Mouse (Mus musculus) neural tube, embryonic 11.5 days (tissue): Measurements from ENCODE around the gene Maml2. TPM values are rescaled to one million over a fixed set of nuclear protein-coding genes. Genes with fewer than 3 reads are reported as not detected.

Source experiments
- ATAC-seq: fragments of 200-750 bp; cut with Nextera tagmentation; 2 replicates; pipeline ENCODE4 v1.8.0; 2017; ENCODE audit warnings: moderate number of reproducible peaks, mild to moderate bottlenecking, moderate TSS enrichment, moderate library complexity; ENCODE audit not compliant: insufficient read depth, low FRiP score, low TSS enrichment
- DNase-seq: peaks from one replicate; pipeline ENCODE4 v3.0.0-alpha.2; 2015; ENCODE audit warnings: low spot score
- H3K27ac ChIP-seq: fragments of 300-500 bp; sonication (generic); 2 replicates; pipeline ENCODE4 v1.5.1; 2014; ENCODE audit warnings: low read depth, mild to moderate bottlenecking, low read length
- H3K27me3 ChIP-seq: fragments of 300-500 bp; sonication (generic); 2 replicates; pipeline ENCODE4 v1.6.1; 2014; ENCODE audit warnings: mild to moderate bottlenecking, low read length, mixed read lengths; ENCODE audit not compliant: control insufficient read depth, insufficient read depth
- H3K36me3 ChIP-seq: fragments of 300-500 bp; sonication (generic); 2 replicates; pipeline ENCODE4 v1.6.1; 2014; ENCODE audit warnings: mild to moderate bottlenecking, low read length, moderate library complexity, mixed read lengths; ENCODE audit not compliant: control insufficient read depth, insufficient read depth
- H3K4me1 ChIP-seq: fragments of 300-500 bp; sonication (generic); 2 replicates; pipeline ENCODE4 v1.6.1; 2014; ENCODE audit warnings: low read length, mixed read lengths; ENCODE audit not compliant: control insufficient read depth, insufficient read depth
- H3K4me2 ChIP-seq: fragments of 300-500 bp; sonication (generic); 2 replicates; pipeline ENCODE4 v1.6.1; 2014; ENCODE audit warnings: low read depth, mild to moderate bottlenecking, moderate library complexity
- H3K4me3 ChIP-seq: fragments of 300-500 bp; sonication (generic); 2 replicates; pipeline ENCODE4 v1.5.1; 2014; ENCODE audit warnings: low read depth, low read length
- H3K9ac ChIP-seq: fragments of 300-500 bp; sonication (generic); 2 replicates; pipeline ENCODE4 v1.6.1; 2014; ENCODE audit warnings: mild to moderate bottlenecking, low read length
- H3K9me3 ChIP-seq: fragments of 300-500 bp; sonication (generic); 2 replicates; pipeline ENCODE4 v1.6.1; 2016; ENCODE audit warnings: low read length; ENCODE audit not compliant: control insufficient read depth
- WGBS: fragments of 180-500 bp; shearing (Covaris S2); extraction: QIAGEN DNeasy Blood & Tissue Kit; methylation state at CpG from one replicate; pipeline ENCODE4 v1.1.7; 2014; 5-methylcytosine and 5-hydroxymethylcytosine counted together
- polyA plus RNA-seq: library from polyadenylated mRNA; unstranded; fragments of >200 nt; fragmentation: Nextera tagmentation; extraction: Ambion mirVana; gene quantifications from 2 replicates; pipeline ENCODE4 v1.2.1, GENCODE M21; 2014

Gene Maml2
- polyA plus RNA-seq, 1 experiment from 2014 or later = 14.1 TPM

GRCm38 (mm10) chr9:13530575-13530974, 232.8 kb downstream of the Maml2 start:
- Histone ChIP-seq H3K27ac (no peak overlapping the region), H3K4me3 (no peak overlapping the region), H3K9ac (no peak overlapping the region), H3K36me3 (no peaks in the 10 kb centered on the region), H3K4me2 (no peak overlapping the region), H3K27me3 (no peaks in the 10 kb centered on the region), H3K4me1 (0 out of 2 replicates have a peak, but pooled peaks cover 2% of the 10 kb centered on the region), H3K9me3 (no peaks in the 10 kb centered on the region)
- no peak for ATAC-seq
- no peak for DNase-seq
- 84% methylated on average over 4 of the region's 4 CpGs for WGBS

- no peak for ATAC-seq
- H3K27me3 ChIP-seq = no peaks in the 10 kb centered on the region
- H3K9me3 ChIP-seq = no peaks in the 10 kb centered on the region
- H3K9ac ChIP-seq = no peak overlapping the region
- no peak for DNase-seq
- 88% methylated on average over 11 of the region's 11 CpGs for WGBS
- H3K4me3 ChIP-seq = no peak overlapping the region
- H3K4me1 ChIP-seq = peaks cover 2% of the 10 kb centered on the region; the same call in 1 of the 2 replicates
- H3K36me3 ChIP-seq = no peaks in the 10 kb centered on the region
- H3K27ac ChIP-seq = no peak overlapping the region
- no peak overlapping the region for H3K4me2 ChIP-seq
Measured at GRCm38 (mm10) chr9:13533076-13533707, 235.4 kb downstream of the Maml2 start.

GRCm38 (mm10) chr9:13535803-13536202, 238.0 kb downstream of the Maml2 start:
- Histone ChIP-seq H3K4me3 (no peak overlapping the region), H3K4me2 (no peak overlapping the region), H3K9me3 (no peaks in the 10 kb centered on the region), H3K4me1 (peaks cover 14% of the 10 kb centered on the region), H3K9ac (no peak overlapping the region), H3K27me3 (no peaks in the 10 kb centered on the region), H3K27ac (no peak overlapping the region), H3K36me3 (no peaks in the 10 kb centered on the region)
- DNase-seq = no peak
- no peak for ATAC-seq
- WGBS = 40% methylated on average over 5 of the region's 5 CpGs

GRCm38 (mm10) chr9:13536419-13537261, 238.9 kb downstream of the Maml2 start:
- Histone ChIP-seq H3K4me2 (no peak overlapping the region), H3K4me3 (no peak overlapping the region), H3K36me3 (no peaks in the 10 kb centered on the region), H3K27me3 (no peaks in the 10 kb centered on the region), H3K27ac (no peak overlapping the region), H3K9me3 (no peaks in the 10 kb centered on the region), H3K9ac (no peak overlapping the region), H3K4me1 (peaks cover 14% of the 10 kb centered on the region)
- DNase-seq (no peak), ATAC-seq (no peak)
- WGBS = 47% methylated on average over 12 of the region's 12 CpGs

GRCm38 (mm10) chr9:13538200-13538599, 240.4 kb downstream of the Maml2 start:
- ATAC-seq (no peak), DNase-seq (no peak)
- no peak overlapping the region for H3K4me3 ChIP-seq
- H3K27me3 ChIP-seq = no peaks in the 10 kb centered on the region
- H3K27ac ChIP-seq = no peak overlapping the region
- H3K9ac ChIP-seq = no peak overlapping the region
- WGBS = 67% methylated on average over 7 of the region's 7 CpGs
- no peak overlapping the region for H3K4me2 ChIP-seq
- no peaks in the 10 kb centered on the region for H3K36me3 ChIP-seq
- H3K9me3 ChIP-seq = no peaks in the 10 kb centered on the region
- H3K4me1 ChIP-seq = peaks cover 11% of the 10 kb centered on the region

- ATAC-seq (no peak), DNase-seq (no peak)
- WGBS = 39% methylated on average over 4 of the region's 4 CpGs
- no peak overlapping the region for H3K4me3 ChIP-seq
- peaks cover 14% of the 10 kb centered on the region for H3K4me1 ChIP-seq
- H3K27me3 ChIP-seq = no peaks in the 10 kb centered on the region
- H3K36me3 ChIP-seq = no peaks in the 10 kb centered on the region
- H3K4me2 ChIP-seq = no peak overlapping the region
- H3K27ac ChIP-seq = no peak overlapping the region
- H3K9me3 ChIP-seq = no peaks in the 10 kb centered on the region
- no peak overlapping the region for H3K9ac ChIP-seq
Measured at GRCm38 (mm10) chr9:13539535-13539934, 241.8 kb downstream of the Maml2 start.

GRCm38 (mm10) chr9:13540227-13540626, 242.5 kb downstream of the Maml2 start:
- WGBS = 97% methylated on average over 2 of the region's 2 CpGs
- Histone ChIP-seq H3K4me2 (no peak overlapping the region), H3K4me1 (peaks cover 14% of the 10 kb centered on the region), H3K27ac (no peak overlapping the region), H3K9ac (no peak overlapping the region), H3K9me3 (no peaks in the 10 kb centered on the region), H3K4me3 (no peak overlapping the region), H3K27me3 (no peaks in the 10 kb centered on the region), H3K36me3 (no peaks in the 10 kb centered on the region)
- ATAC-seq (no peak), DNase-seq (no peak)

GRCm38 (mm10) chr9:13540781-13541180, 243.0 kb downstream of the Maml2 start:
- WGBS = 50% methylated on average over 6 of the region's 6 CpGs
- Histone ChIP-seq H3K27ac (no peak overlapping the region), H3K36me3 (no peaks in the 10 kb centered on the region), H3K9ac (no peak overlapping the region), H3K4me2 (no peak overlapping the region), H3K27me3 (no peaks in the 10 kb centered on the region), H3K4me3 (no peak overlapping the region), H3K9me3 (no peaks in the 10 kb centered on the region), H3K4me1 (peaks cover 14% of the 10 kb centered on the region)
- ATAC-seq (no peak), DNase-seq (no peak)

GRCm38 (mm10) chr9:13543167-13543566, 245.4 kb downstream of the Maml2 start:
- H3K27me3 ChIP-seq = no peaks in the 10 kb centered on the region
- DNase-seq (no peak), ATAC-seq (no peak)
- H3K9me3 ChIP-seq = no peaks in the 10 kb centered on the region
- H3K27ac ChIP-seq = no peak overlapping the region
- H3K36me3 ChIP-seq = no peaks in the 10 kb centered on the region
- H3K4me2 ChIP-seq = no peak overlapping the region
- H3K4me3 ChIP-seq = no peak overlapping the region
- WGBS = 46% methylated on average over 8 of the region's 8 CpGs
- H3K9ac ChIP-seq = no peak overlapping the region
- peaks cover 14% of the 10 kb centered on the region for H3K4me1 ChIP-seq
